In the genomic region with DNA sequence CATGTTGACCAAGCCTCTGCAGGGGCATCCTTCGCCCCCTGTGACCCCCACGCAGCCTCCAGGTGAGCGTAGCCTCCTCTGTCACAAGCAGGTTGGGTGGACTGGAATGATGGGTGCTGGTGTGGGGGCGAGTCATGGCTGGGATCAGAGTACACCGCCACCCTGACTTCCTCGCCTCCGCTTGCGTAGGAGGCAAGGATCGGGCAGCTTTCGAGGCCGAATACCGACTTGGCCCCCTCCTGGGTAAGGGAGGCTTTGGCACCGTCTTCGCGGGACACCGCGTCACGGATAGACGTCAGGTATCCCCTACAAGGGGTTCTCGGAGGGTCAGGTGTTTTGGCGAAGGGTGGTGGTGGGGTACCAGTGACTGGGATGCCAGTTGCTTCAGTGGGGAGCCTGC, we compare ENCODE assay signal across 9 mouse cellular contexts. TPM values are rescaled to one million over a fixed set of nuclear protein-coding genes. Genes with fewer than 3 reads are reported as not detected.
DNase-seq lines count a peak whose midpoint lies in the region; ATAC-seq and TF ChIP-seq lines count a peak whose summit lies in the region.
"Had no signal": no experiment of that assay in that cellular context is flagged by ENCODE, and none has a peak within 500 bp of the region (broad histone marks: within the 10 kb centered on the region; RNA-seq: fewer than 3 reads in every experiment).

No protein-coding gene starts in this region.

- no peaks in the 10 kb centered on the region for H3K79me3 ChIP-seq in C2C12 (ENCODE audit: low read depth)

- H3K9ac ChIP-seq in kidney, embryonic 14.5 days (ENCODE audit: low read depth, low read length) = peak overlapping the region; percentile 28; the same call in 1 of the 2 replicates
- peak overlapping the region; percentile 68 for H3K9ac ChIP-seq in forebrain, embryonic 13.5 days
- peak overlapping the region; percentile 47; the same call in 1 of the 2 replicates for H3K9ac ChIP-seq in neural tube, embryonic 12.5 days

- no peak for TF ChIP-seq POLR2A in bone marrow, adult 2 months (IDR thresholded peaks at IDR 0.05; ENCODE audit: borderline replicate concordance, control insufficient read depth, low read depth, low read length)

- no peaks in the 10 kb centered on the region for H3K79me2 ChIP-seq in C2C12 (ENCODE audit: control insufficient read depth, insufficient read depth)

- H3K9me3 ChIP-seq in kidney, embryonic 14.5 days (ENCODE audit: control insufficient read depth, low read length) = no peaks in the 10 kb centered on the region
- H3K9me3 ChIP-seq in forebrain, embryonic 13.5 days (replicated peaks) = no peaks in the 10 kb centered on the region
- H3K9me3 ChIP-seq in neural tube, embryonic 12.5 days = no peaks in the 10 kb centered on the region

- no peak for TF ChIP-seq CTCF in C2C12 (IDR thresholded peaks at IDR 0.05; ENCODE audit: control insufficient read depth, insufficient read depth, insufficient read length)
- TF ChIP-seq CTCF in bone marrow, adult 2 months (IDR thresholded peaks at IDR 0.05; ENCODE audit: control insufficient read depth, insufficient read depth, low read length) = no peak

- peak overlapping the region; percentile 46 for H3K4me3 ChIP-seq in kidney, embryonic 14.5 days (ENCODE audit: low read length)
- peak overlapping the region; percentile 23 for H3K4me3 ChIP-seq in C2C12 (ENCODE audit: insufficient read depth, poor library complexity, severe bottlenecking)
- peak overlapping the region; percentile 87 for H3K4me3 ChIP-seq in bone marrow, adult 2 months (replicated peaks; ENCODE audit: control insufficient read depth, low read depth, low read length)
- H3K4me3 ChIP-seq in forebrain, embryonic 13.5 days = peak overlapping the region; percentile 49
- peak overlapping the region; percentile 41 for H3K4me3 ChIP-seq in neural tube, embryonic 12.5 days

- H3K36me3 ChIP-seq in kidney, embryonic 14.5 days (ENCODE audit: control insufficient read depth, insufficient read depth, low read length) = peaks cover 7% of the 10 kb centered on the region; the same call in 1 of the 2 replicates
- H3K36me3 ChIP-seq in C2C12 (ENCODE audit: control insufficient read depth, insufficient read depth) = no peaks in the 10 kb centered on the region
- H3K36me3 ChIP-seq in forebrain, embryonic 13.5 days (ENCODE audit: poor library complexity, severe bottlenecking) = peaks cover 16% of the 10 kb centered on the region
- peaks cover 7% of the 10 kb centered on the region; the same call in 1 of the 2 replicates for H3K36me3 ChIP-seq in neural tube, embryonic 12.5 days

- H3K4me1 ChIP-seq in kidney, embryonic 14.5 days (ENCODE audit: control insufficient read depth, insufficient read depth, low read length) = no peaks in the 10 kb centered on the region
- H3K4me1 ChIP-seq in bone marrow, adult 2 months (ENCODE audit: control insufficient read depth, insufficient read depth, low read length) = no peaks in the 10 kb centered on the region
- peaks cover 10% of the 10 kb centered on the region; the same call in 1 of the 2 replicates for H3K4me1 ChIP-seq in forebrain, embryonic 13.5 days
- 0 out of 2 replicates have a peak, but pooled peaks cover 7% of the 10 kb centered on the region for H3K4me1 ChIP-seq in neural tube, embryonic 12.5 days

- peak overlapping the region; percentile 74 for H3ac ChIP-seq in C2C12 (ENCODE audit: control insufficient read depth, insufficient read length, low read depth)

- WGBS in kidney, embryonic 14.5 days = 29% methylated on average over 21 of the region's 21 CpGs
- 13% methylated on average over 21 of the region's 21 CpGs for WGBS in bone marrow, adult 2 months
- 18% methylated on average over 21 of the region's 21 CpGs for WGBS in forebrain, embryonic 13.5 days
- WGBS in neural tube, embryonic 12.5 days = 15% methylated on average over 21 of the region's 21 CpGs

- ATAC-seq in kidney, embryonic 14.5 days (ENCODE audit: low FRiP score, low TSS enrichment) = no peak; the same call in none of the 2 replicates
- peak; percentile 42 for ATAC-seq in forebrain, embryonic 13.5 days
- peak; percentile 22 for ATAC-seq in neural tube, embryonic 12.5 days (ENCODE audit: low FRiP score, low read depth)

- no peak overlapping the region for H3K27ac ChIP-seq in kidney, embryonic 14.5 days (ENCODE audit: low read depth, low read length)
- H3K27ac ChIP-seq in bone marrow, adult 2 months (ENCODE audit: control insufficient read depth, insufficient read depth, low read depth, low read length, poor library complexity) = peak overlapping the region; percentile 51
- H3K27ac ChIP-seq in forebrain, embryonic 13.5 days = no peak overlapping the region
- H3K27ac ChIP-seq in neural tube, embryonic 12.5 days = no peak overlapping the region

- no peaks in the 10 kb centered on the region for H3K27me3 ChIP-seq in kidney, embryonic 14.5 days (ENCODE audit: control insufficient read depth, insufficient read depth, low read length)
- no peaks in the 10 kb centered on the region for H3K27me3 ChIP-seq in C2C12 (ENCODE audit: control insufficient read depth, insufficient read depth, insufficient read length)
- no peaks in the 10 kb centered on the region for H3K27me3 ChIP-seq in forebrain, embryonic 13.5 days
- H3K27me3 ChIP-seq in neural tube, embryonic 12.5 days (replicated peaks) = no peaks in the 10 kb centered on the region

- H3K4me2 ChIP-seq in kidney, embryonic 14.5 days (replicated peaks; ENCODE audit: low read depth, low read length) = peak overlapping the region; percentile 70
- peak overlapping the region; percentile 85 for H3K4me2 ChIP-seq in forebrain, embryonic 13.5 days
- peak overlapping the region; percentile 79 for H3K4me2 ChIP-seq in neural tube, embryonic 12.5 days (replicated peaks)

- intact Hi-C loops in left cerebral cortex, postnatal 25 days (cut with DNase I) = loop anchor here (5.0 kb wide), 1 partner anchor 36 kb away; the partner anchor contains the start of gene Otud5

- no peak for DNase-seq in kidney, adult 9 months
- DNase-seq in left cerebral cortex, postnatal 25 days (ENCODE audit: low spot score in 2 of 2) = peak; percentile 26 to 28
- no peak for DNase-seq in Muller cell, postnatal 12 days (ENCODE audit: inconsistent ontology term)

TF ChIP-seq in C2C12, 6 proteins besides CTCF, POLR2A, EP300 and RAD21:
- TF ChIP-seq CEBPB (IDR thresholded peaks at IDR 0.05; ENCODE audit: low read depth) (no peak), MAX (IDR thresholded peaks at IDR 0.05) (no peak), FOSL1 (IDR thresholded peaks at IDR 0.05; ENCODE audit: insufficient read depth, low read length, poor library complexity, severe bottlenecking) (no peak), MYOD1 (IDR thresholded peaks at IDR 0.05; ENCODE audit: control insufficient read depth, insufficient read length, low read depth) (no peak), USF1 (IDR thresholded peaks at IDR 0.05; ENCODE audit: low read depth) (no peak), MYOG (IDR thresholded peaks at IDR 0.05; ENCODE audit: control insufficient read depth, extremely low read depth, insufficient read length) (no peak)
TF ChIP-seq in C2C12: peak in this region for 0.

RNA-seq across cellular contexts. Expression of gene Pim2, which starts 0.4 kb away (rescaled TPM):
- 6.7 and 8.1 TPM in 2 replicates for polyA plus RNA-seq in kidney, embryonic 14.5 days (2014; fragmentation: Nextera tagmentation; extraction: Ambion mirVana)
- polyA plus RNA-seq in C2C12 (2012; fragmentation: generic; extraction: Trizol) = 2.4 TPM
- 20.0 and 26.2 TPM in 2 replicates for polyA plus RNA-seq in bone marrow, adult 2 months (2011; ENCODE audit: insufficient read depth, insufficient read length, low replicate concordance, missing spikeins)
- polyA plus RNA-seq in forebrain, embryonic 13.5 days (2015; fragmentation: Nextera tagmentation; extraction: Ambion mirVana) = 13.0 and 13.3 TPM in 2 replicates
- total RNA-seq in left cerebral cortex, postnatal 25 days (2021) = 10 to 100 TPM; 55.3 to 57.3 TPM
- polyA plus RNA-seq in neural tube, embryonic 12.5 days (2016; fragmentation: Nextera tagmentation; extraction: Ambion mirVana) = 9.3 and 12.8 TPM in 2 replicates

RNA-seq across cellular contexts. Expression of gene Slc35a2, which starts 5.3 kb away (rescaled TPM):
- polyA plus RNA-seq in kidney, embryonic 14.5 days (2014; fragmentation: Nextera tagmentation; extraction: Ambion mirVana) = 12.6 and 14.1 TPM in 2 replicates
- polyA plus RNA-seq in C2C12 (2012; fragmentation: generic; extraction: Trizol) = 20.6 TPM
- polyA plus RNA-seq in bone marrow, adult 2 months (2011; ENCODE audit: insufficient read depth, insufficient read length, low replicate concordance, missing spikeins) = 21.0 and 37.1 TPM in 2 replicates
- polyA plus RNA-seq in forebrain, embryonic 13.5 days (2015; fragmentation: Nextera tagmentation; extraction: Ambion mirVana) = 29.7 and 36.6 TPM in 2 replicates
- total RNA-seq in left cerebral cortex, postnatal 25 days (2021) = 10 to 100 TPM; 46.6 to 47.4 TPM
- polyA plus RNA-seq in neural tube, embryonic 12.5 days (2016; fragmentation: Nextera tagmentation; extraction: Ambion mirVana) = 35.4 and 36.5 TPM in 2 replicates

RNA-seq across cellular contexts. Expression of gene Pqbp1, which starts 20.6 kb away (rescaled TPM):
- polyA plus RNA-seq in kidney, embryonic 14.5 days (2014; fragmentation: Nextera tagmentation; extraction: Ambion mirVana) = 102 and 113 TPM in 2 replicates
- 79.2 TPM for polyA plus RNA-seq in C2C12 (2012; fragmentation: generic; extraction: Trizol)
- 40.9 and 45.1 TPM in 2 replicates for polyA plus RNA-seq in bone marrow, adult 2 months (2011; ENCODE audit: insufficient read depth, insufficient read length, low replicate concordance, missing spikeins)
- polyA plus RNA-seq in forebrain, embryonic 13.5 days (2015; fragmentation: Nextera tagmentation; extraction: Ambion mirVana) = 202 and 206 TPM in 2 replicates
- total RNA-seq in left cerebral cortex, postnatal 25 days (2021) = 10 to 100 TPM; 77.7 to 86.6 TPM
- polyA plus RNA-seq in neural tube, embryonic 12.5 days (2016; fragmentation: Nextera tagmentation; extraction: Ambion mirVana) = 179 and 180 TPM in 2 replicates

RNA-seq across cellular contexts. Expression of gene Timm17b, which starts 20.7 kb away (rescaled TPM):
- polyA plus RNA-seq in kidney, embryonic 14.5 days (2014; fragmentation: Nextera tagmentation; extraction: Ambion mirVana) = 173 and 218 TPM in 2 replicates
- 43.1 TPM for polyA plus RNA-seq in C2C12 (2012; fragmentation: generic; extraction: Trizol)
- polyA plus RNA-seq in bone marrow, adult 2 months (2011; ENCODE audit: insufficient read depth, insufficient read length, low replicate concordance, missing spikeins) = 9.2 and 17.8 TPM in 2 replicates
- polyA plus RNA-seq in forebrain, embryonic 13.5 days (2015; fragmentation: Nextera tagmentation; extraction: Ambion mirVana) = 168 and 193 TPM in 2 replicates
- 10 to 100 TPM; 19.1 to 21.7 TPM for total RNA-seq in left cerebral cortex, postnatal 25 days (2021)
- polyA plus RNA-seq in neural tube, embryonic 12.5 days (2016; fragmentation: Nextera tagmentation; extraction: Ambion mirVana) = 143 and 147 TPM in 2 replicates

RNA-seq across cellular contexts. Expression of gene Gm10491, which starts 29.1 kb away (rescaled TPM):
- not detected in 2 replicates for polyA plus RNA-seq in kidney, embryonic 14.5 days (2014; fragmentation: Nextera tagmentation; extraction: Ambion mirVana)
- not detected for polyA plus RNA-seq in C2C12 (2012; fragmentation: generic; extraction: Trizol)
- polyA plus RNA-seq in bone marrow, adult 2 months (2011; ENCODE audit: insufficient read depth, insufficient read length, low replicate concordance, missing spikeins) = not detected in 2 replicates
- polyA plus RNA-seq in forebrain, embryonic 13.5 days (2015; fragmentation: Nextera tagmentation; extraction: Ambion mirVana) = not detected in 2 replicates
- total RNA-seq in left cerebral cortex, postnatal 25 days (2021) = not detected
- not detected in 2 replicates for polyA plus RNA-seq in neural tube, embryonic 12.5 days (2016; fragmentation: Nextera tagmentation; extraction: Ambion mirVana)
- total RNA-seq: left cerebral cortex, adult 8-10 months had no signal

Comparison
In these comparisons a context has a peak if more than half of its experiments do, and no peak if none do; other contexts are left out.
1. H3K4me3 ChIP-seq: peak in every context shown above with its lines; median percentile 87 in bone marrow, adult 2 months; 49 in forebrain, embryonic 13.5 days; 46 in kidney, embryonic 14.5 days; 41 in neural tube, embryonic 12.5 days; 23 in C2C12.
2. DNase-seq: peak in left cerebral cortex, postnatal 25 days (2 of 2); none in kidney, adult 9 months (single experiment) and Muller cell, postnatal 12 days (single experiment).
3. Peak in every context shown above with its lines, with median percentiles within 50 percentile points of each other: H3K4me2 ChIP-seq and H3K9ac ChIP-seq.